Mouse (Mus musculus): ENCODE results near the gene Apol9b.
A peak's percentile ranks its signal among the peaks of the same experiment; 100 is the strongest.

The Apol9b gene

GRCm38 (mm10) chr15:77746326-77746725 lies 17.5 kb downstream of the Apol9b start:
- DNase-seq (ENCODE audit: low spot score) = no peak

GRCm38 (mm10) chr15:77748414-77748813 lies 19.6 kb downstream of the Apol9b start:
- DNase-seq (ENCODE audit: low spot score) = no peak

GRCm38 (mm10) chr15:77749717-77750116 lies 20.9 kb downstream of the Apol9b start:
- no peak for DNase-seq (ENCODE audit: low spot score)

GRCm38 (mm10) chr15:77750461-77750860 lies 21.6 kb downstream of the Apol9b start:
- no peak for DNase-seq (ENCODE audit: low spot score)

GRCm38 (mm10) chr15:77752443-77752842 lies 23.6 kb downstream of the Apol9b start:
- DNase-seq (ENCODE audit: low spot score) = no peak

- DNase-seq (ENCODE audit: low spot score) = no peak
These were observed 26.3 kb downstream of the Apol9b start for GRCm38 (mm10) chr15:77755132-77755531.

GRCm38 (mm10) chr15:77756081-77756480 lies 27.2 kb downstream of the Apol9b start:
- DNase-seq (ENCODE audit: low spot score) = no peak

- DNase-seq (ENCODE audit: low spot score) = no peak
These were observed 28.0 kb downstream of the Apol9b start, which contains the start of gene Apol8 for GRCm38 (mm10) chr15:77756848-77757247. TSS of gene Apol8 (minus strand) at chr15:77757003.

- DNase-seq (ENCODE audit: low spot score) = no peak
These were observed 28.9 kb downstream of the Apol9b start for GRCm38 (mm10) chr15:77757586-77758226.

GRCm38 (mm10) chr15:77760037-77760436 lies 31.2 kb downstream of the Apol9b start:
- no peak for DNase-seq (ENCODE audit: low spot score)

GRCm38 (mm10) chr15:77761083-77761482 lies 32.2 kb downstream of the Apol9b start:
- no peak for DNase-seq (ENCODE audit: low spot score)

- peak; percentile 74 for DNase-seq (ENCODE audit: low spot score)
These were observed 32.9 kb downstream of the Apol9b start for GRCm38 (mm10) chr15:77761561-77762380.

GRCm38 (mm10) chr15:77763050-77763449 lies 34.2 kb downstream of the Apol9b start:
- no peak for DNase-seq (ENCODE audit: low spot score)

GRCm38 (mm10) chr15:77763702-77764101 lies 34.9 kb downstream of the Apol9b start:
- DNase-seq (ENCODE audit: low spot score) = peak; percentile 73

- DNase-seq (ENCODE audit: low spot score) = no peak
These were observed 35.7 kb downstream of the Apol9b start for GRCm38 (mm10) chr15:77764391-77765006.

- DNase-seq (ENCODE audit: low spot score) = no peak
These were observed 36.8 kb downstream of the Apol9b start for GRCm38 (mm10) chr15:77765484-77766093.

- no peak for DNase-seq (ENCODE audit: low spot score)
These were observed 38.1 kb downstream of the Apol9b start for GRCm38 (mm10) chr15:77766981-77767380.

- no peak for DNase-seq (ENCODE audit: low spot score)
These were observed 41.5 kb downstream of the Apol9b start for GRCm38 (mm10) chr15:77770341-77770740.

- no peak for DNase-seq (ENCODE audit: low spot score)
These were observed 42.1 kb downstream of the Apol9b start for GRCm38 (mm10) chr15:77770942-77771341.

GRCm38 (mm10) chr15:77773099-77773915 lies 44.5 kb downstream of the Apol9b start:
- DNase-seq (ENCODE audit: low spot score) = no peak

- no peak for DNase-seq (ENCODE audit: low spot score)
These were observed 45.5 kb downstream of the Apol9b start for GRCm38 (mm10) chr15:77774303-77774702.
